Mouse (Mus musculus): ENCODE measurements around the gene Apol9a.

- TF ChIP-seq CTCF (IDR thresholded peaks at IDR 0.05; ENCODE audit: low read depth, low read length) (no peak), POLR2A (IDR thresholded peaks at IDR 0.05; ENCODE audit: insufficient read depth, low read length) (no peak), EP300 (IDR thresholded peaks at IDR 0.05; ENCODE audit: insufficient read depth, low read depth, low read length) (no peak)
These were observed 33.5 kb downstream of the Apol9a start for GRCm38 (mm10) chr15:77377419-77377818.
